Mouse (Mus musculus) urinary bladder, postnatal 10 days (tissue): Measurements from ENCODE around the gene Stag2.

Experiments
- DNase-seq: peaks from one replicate; pipeline ENCODE4 v3.0.0; 2022; ENCODE audit warnings: low spot score

The Stag2 gene

GRCm38 (mm10) chrX:42250342-42250741, 101.2 kb downstream of the Stag2 start:
- DNase-seq, result no peak

GRCm38 (mm10) chrX:42272713-42273112, 123.6 kb downstream of the Stag2 start:
- no peak for DNase-seq

GRCm38 (mm10) chrX:42290215-42290614, 141.1 kb downstream of the Stag2 start:
- no peak for DNase-seq

- DNase-seq, result no peak
These were observed 166.1 kb downstream of the Stag2 start for GRCm38 (mm10) chrX:42315231-42315630.

- no peak for DNase-seq
These were observed 171.3 kb downstream of the Stag2 start for GRCm38 (mm10) chrX:42320424-42320823.

GRCm38 (mm10) chrX:42321200-42321773, 172.2 kb downstream of the Stag2 start:
- no peak for DNase-seq

- DNase-seq, result no peak
These were observed 175.7 kb downstream of the Stag2 start for GRCm38 (mm10) chrX:42324848-42325247.
